Mouse (Mus musculus) layer of hippocampus, postnatal 10 days (tissue): ENCODE data around the gene Clrn1. TPM values are rescaled to one million over a fixed set of nuclear protein-coding genes. Genes with fewer than 3 reads are reported as not detected.
A peak's percentile ranks its signal among the peaks of the same experiment; 100 is the strongest.
"Not testable (repeated sequence)": the region's sequence is repeated elsewhere in the genome, so short reads cannot be mapped to it uniquely, and the experiment has no call there.

Experiments used
- DNase-seq, 2 experiments: peaks; one replicate each; pipeline ENCODE4 v3.0.0; 2021; ENCODE audit warnings: low spot score in 2 of 2
- long read RNA-seq: library from polyadenylated mRNA; stranded (forward); transcript quantifications from one replicate; pipeline ENCODE4 v2.0.0, GENCODE M21; 2023
- total RNA-seq, 2 experiments: library from RNA; stranded (reverse); gene quantifications; 2 replicates each; pipeline ENCODE4 v1.2.3; 2021

Clrn1 gene
- total RNA-seq = 1 to 10 TPM; 4.0 to 4.1 TPM
- long read RNA-seq, partial matches to known transcripts = 0 of 1 reads
- long read RNA-seq, other reads (novel, unspliced or antisense) = 0 of 1 reads

DNA sequence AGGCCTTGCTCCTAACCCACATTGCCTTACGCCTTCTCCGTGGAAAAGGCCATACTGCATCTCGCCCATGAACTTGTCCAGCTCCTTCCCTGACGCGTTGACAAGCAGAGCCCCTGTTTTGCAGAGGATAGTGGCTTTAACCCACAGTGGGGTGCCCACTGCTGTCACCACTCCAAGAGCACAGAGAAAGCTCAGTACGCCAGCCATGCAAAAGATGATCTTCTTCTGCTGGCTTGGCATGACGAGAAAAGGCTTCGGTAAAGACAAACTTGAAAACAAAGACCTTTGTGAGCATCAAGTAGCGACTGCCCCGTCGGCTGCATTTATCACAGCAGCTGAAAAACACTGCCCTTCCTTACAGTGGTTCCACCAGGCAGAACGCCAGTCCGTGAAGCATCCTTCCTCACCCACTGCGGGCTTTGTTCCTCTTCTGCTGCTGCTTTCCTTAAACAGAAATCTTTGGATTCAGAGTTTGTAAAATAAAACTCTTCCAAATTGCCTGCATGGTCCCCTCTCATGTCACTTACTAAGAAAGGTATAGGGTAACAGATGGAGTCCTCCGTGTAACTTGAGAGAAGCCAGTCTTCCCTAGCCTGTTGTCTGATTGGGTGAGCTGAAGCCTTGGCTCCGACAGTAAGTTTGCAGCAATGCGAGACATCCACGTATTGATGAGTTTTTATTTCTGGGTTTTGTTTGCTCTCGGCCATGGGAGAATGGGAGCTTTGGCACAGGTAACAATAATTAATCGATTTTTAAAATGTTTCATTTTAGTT, at the start of gene Clrn1:
Gene Clrn1 (minus strand): TSS at position 540 of the 773 bp plus-strand sequence.
- DNase-seq = peak in 1 of 2 experiments; percentile 18

DNA sequence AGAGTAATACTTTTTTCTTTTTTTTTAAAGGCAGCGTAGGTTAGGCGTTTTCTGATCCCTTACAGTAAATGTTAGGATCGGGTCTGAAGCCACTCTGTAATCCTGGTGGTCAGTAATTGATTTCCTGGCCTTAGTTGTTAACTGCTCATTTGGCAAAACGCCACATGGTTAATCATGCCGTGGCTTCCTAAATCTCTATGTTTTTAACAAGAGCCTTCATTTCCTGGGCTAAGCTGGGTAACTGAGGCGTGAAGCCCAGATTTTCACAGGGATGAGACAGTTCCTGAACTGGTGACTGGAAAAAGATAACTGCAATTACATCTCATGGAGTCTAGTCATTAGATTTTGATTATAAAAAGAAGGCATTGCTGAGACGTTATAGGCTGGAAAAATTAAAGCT, 38.9 kb upstream of the Clrn1 start:
- no peak for DNase-seq

DNA sequence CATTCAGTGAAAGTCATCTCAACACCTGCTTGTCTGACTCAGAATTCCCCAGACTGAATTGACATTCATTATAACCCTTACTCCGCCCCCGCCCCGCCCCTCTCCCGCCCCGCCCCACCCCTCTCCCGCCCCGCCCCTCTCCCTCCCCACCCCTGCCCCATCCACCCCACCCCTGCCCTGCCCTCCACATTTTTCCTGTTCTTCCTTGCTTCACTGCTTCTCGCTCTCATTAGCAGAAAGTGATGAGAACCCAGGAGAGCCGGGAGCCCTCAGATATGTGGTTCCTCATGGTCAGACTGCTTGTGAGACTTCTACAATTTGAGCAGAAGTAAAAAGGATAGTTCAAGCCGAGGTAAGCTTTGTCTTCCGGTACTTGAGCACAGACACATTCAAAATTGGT, 38.0 kb upstream of the Clrn1 start:
- DNase-seq = no peak

GRCm38 (mm10) chr3:58922636-58923035, 37.5 kb upstream of the Clrn1 start:
- no peak for DNase-seq

- DNase-seq = no peak
Measured at GRCm38 (mm10) chr3:58921316-58921715, 36.2 kb upstream of the Clrn1 start.

DNA sequence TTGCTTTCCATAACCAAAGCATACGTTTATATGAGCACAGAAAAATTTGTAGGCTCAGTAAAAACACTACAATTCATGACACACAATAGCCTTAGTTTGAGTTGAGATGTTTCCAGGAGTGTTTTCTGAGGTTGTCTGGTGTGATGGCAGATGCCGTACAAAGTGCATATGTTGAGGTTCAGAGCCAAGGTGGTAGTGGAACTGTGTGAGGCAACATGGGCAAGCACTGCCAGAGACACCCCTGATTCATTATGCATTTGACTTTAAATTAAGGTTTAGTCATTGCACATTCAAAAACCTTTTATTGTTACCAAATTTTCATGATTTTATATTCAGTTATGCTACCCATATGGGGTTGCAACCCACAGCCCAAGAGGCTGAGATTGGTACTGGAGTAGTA, 19.5 kb upstream of the Clrn1 start:
- no peak for DNase-seq

DNA sequence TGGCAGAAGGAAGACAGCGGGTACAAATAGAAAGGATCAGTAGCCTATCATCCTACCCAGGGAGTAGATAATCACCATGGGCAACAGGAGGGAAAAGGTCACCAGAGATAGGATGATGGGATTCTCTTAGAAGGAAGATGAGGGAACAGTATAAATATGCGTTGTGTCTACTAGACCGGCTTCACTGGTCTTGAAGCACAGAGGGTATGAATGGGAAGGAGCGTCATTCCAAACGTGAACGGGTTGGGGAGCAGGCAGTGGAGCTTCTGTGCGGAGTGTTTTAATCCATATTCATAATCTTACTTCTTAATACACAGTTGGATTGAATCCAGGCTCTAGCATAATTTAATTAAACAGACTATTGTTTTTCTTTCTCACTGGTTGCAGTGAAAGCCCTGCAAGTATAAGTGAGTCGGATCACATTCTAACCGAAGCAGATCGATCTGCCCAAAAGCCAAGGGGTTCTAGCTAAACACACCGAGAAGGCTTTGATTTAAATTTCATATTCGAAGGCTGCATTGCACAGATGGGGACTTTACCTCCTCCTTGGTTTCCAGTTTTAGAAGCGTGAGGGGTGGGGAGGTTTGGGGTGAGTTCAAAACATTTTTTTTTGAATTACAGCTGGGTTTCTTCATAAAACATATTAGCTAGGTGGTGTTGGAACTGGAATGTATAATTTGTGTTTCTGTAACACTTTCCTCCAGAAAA, 17.1 kb upstream of the Clrn1 start:
- no peak for DNase-seq

- DNase-seq = no peak
Measured at GRCm38 (mm10) chr3:58895131-58895530, 10.0 kb upstream of the Clrn1 start.

GRCm38 (mm10) chr3:58894529-58894928, 9.4 kb upstream of the Clrn1 start:
- no peak for DNase-seq

- no peak for DNase-seq
Measured at GRCm38 (mm10) chr3:58889670-58890069, 4.5 kb upstream of the Clrn1 start.

GRCm38 (mm10) chr3:58888131-58888715, 3.1 kb upstream of the Clrn1 start:
- no peak for DNase-seq

GRCm38 (mm10) chr3:58887719-58888118, 2.6 kb upstream of the Clrn1 start:
- no peak for DNase-seq

- no peak for DNase-seq
Measured at GRCm38 (mm10) chr3:58883511-58883907, 1.6 kb downstream of the Clrn1 start.

DNA sequence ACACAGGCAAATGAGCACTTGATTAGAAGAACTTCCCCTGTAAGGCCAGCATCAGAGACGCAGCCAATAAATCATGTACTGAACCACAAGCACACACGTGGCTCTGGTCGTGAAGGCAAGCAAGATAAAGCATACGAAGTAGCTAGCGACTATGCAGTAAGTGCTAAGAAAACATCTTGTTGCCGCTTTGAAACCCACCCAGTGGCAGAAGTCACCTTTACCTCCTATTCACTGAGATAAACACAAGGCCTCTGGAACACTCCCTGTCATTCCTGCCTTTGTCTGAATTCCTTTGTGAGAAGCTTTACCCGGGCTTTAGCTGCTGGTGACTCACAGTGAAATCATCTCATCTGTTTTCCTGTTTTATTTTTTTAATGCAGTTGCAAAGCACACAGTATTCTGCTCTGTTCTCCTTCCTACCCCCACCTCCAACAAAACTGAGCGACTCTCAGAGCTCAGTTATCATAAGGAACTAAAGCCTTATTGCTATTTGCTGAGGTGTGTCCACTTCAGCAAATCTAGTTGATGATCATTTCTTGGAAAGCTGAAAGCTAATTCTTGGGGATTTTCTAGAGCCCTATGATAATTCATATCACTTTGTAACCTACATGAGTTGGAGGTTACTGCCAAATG, 2.1 kb downstream of the Clrn1 start:
- DNase-seq = no peak

GRCm38 (mm10) chr3:58881016-58881415, 4.1 kb downstream of the Clrn1 start:
- no peak for DNase-seq

DNA sequence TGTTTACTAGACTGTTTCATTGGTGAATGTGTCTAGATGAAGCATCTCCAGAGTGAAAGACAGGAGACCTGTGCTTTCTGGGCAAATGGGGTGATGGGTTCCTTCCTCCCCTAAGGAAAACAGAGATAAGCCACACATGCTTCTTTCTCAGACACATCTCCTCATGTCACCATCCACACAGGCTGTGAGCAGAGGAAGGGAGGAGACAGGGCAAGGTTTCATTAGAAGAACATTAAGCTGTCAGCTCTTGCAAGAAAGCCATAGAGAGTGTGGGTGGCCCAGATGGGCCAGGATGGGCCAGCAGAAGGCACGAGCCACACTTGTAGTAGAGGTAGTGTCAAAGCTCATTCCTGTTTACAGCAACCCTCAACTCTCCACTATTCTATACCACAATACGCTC, 5.0 kb downstream of the Clrn1 start:
- DNase-seq = no peak

DNA sequence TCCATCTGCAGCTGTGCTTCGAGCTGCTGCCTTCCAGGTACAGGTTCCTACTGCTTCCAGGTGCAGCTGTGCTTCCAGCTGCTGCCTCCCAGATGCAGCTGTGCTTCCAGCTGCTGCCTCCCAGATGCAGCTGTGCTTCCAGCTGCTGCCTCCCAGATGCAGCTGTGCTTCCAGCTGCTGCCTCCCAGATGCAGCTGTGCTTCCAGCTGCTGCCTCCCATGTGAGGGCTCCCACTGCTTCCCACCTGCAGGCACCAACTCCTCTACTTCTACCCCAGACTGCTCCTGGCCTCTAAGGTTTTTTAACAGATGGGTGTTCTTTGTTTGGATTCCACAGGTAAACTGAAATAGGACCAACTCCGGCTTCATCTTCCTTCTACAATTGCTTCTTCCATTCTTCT, 13.3 kb downstream of the Clrn1 start:
- DNase-seq = not testable (repeated sequence)

GRCm38 (mm10) chr3:58865690-58866089, 19.4 kb downstream of the Clrn1 start:
- DNase-seq = peak; percentile 8 to 19

GRCm38 (mm10) chr3:58862976-58863375, 22.2 kb downstream of the Clrn1 start:
- DNase-seq = no peak

DNA sequence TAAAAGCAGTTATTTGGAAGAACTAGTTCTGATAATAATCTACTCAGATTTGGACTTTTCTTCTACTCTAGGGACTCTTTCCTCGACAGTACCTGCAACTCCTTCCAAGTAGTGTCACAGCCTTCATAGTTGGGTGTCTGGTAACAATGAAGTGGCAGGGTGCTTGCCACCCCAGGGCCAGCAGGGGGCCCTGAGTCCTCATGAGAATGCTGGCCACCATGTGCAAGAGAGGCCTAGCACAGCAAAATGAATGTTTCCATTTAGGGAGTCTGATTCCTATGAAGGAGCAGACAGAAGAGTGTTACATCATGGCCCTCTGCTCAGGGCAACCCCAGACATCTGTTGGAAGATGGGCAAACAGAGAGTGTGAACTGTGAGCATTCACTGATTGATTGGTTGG, 41.7 kb downstream of the Clrn1 start:
- no peak for DNase-seq

DNA sequence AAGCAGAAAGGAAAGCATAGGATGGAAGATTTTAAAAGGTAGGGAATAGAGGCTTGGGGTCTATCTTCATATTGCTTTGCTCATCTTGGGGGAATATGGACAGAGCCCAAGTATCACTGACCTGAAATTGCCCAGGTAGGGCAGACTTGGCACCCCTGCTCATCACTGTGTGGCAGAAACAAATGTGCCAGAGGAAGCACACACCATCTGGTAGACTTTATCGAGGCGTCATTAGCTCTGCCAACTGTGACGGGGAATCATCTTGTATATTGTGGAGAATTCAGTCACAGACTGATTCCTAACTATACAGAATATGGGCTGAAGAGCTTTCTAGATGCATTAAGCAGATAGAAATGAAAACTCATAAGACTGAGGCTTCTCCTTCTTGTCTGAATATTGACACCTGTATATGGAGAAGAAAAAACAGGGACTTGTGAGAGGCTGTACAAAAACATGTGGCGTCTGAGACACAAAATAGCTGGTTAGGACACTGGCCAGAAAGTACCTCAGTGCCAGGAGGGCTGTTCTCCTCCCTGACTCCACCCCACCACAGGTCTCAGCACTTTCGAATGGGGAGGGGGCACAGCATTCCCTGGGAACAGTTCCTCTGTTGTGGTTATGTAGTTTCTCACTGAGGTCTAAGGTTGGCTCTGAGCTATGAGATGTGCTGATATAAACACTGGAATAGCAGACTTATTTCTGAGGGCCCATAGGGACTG, 51.5 kb downstream of the Clrn1 start:
- no peak for DNase-seq
